Mouse (Mus musculus) MEL (cell line): Measurements from ENCODE around the gene Akr1d1. TPM values are rescaled to one million over a fixed set of nuclear protein-coding genes. Genes with fewer than 3 reads are reported as not detected.

Experiments
- DNase-seq: peaks from one replicate; pipeline ENCODE4 v3.0.0; 2011; ENCODE audit warnings: low read depth, low spot score
- H3K27ac ChIP-seq: 2 replicates; pipeline ENCODE4 v1.5.1; 2012; ENCODE audit warnings: low read depth, mild to moderate bottlenecking, control low read depth, low read length, moderate library complexity; ENCODE audit not compliant: control insufficient read depth
- H3K27me3 ChIP-seq, 2 experiments: fragments of 150-350 bp in 1 of 2; sonication (generic) in 1 of 2; 2 replicates each; pipeline ENCODE4 v1.6.1; 2012; ENCODE audit warnings: low read length in 2 of 2, mild to moderate bottlenecking in 2 of 2, improper control_type of control experiment in 1 of 2, moderate library complexity in 1 of 2; ENCODE audit not compliant: insufficient read depth in 2 of 2, control insufficient read depth in 1 of 2
- H3K36me3 ChIP-seq, 2 experiments: 2 replicates each; pipeline ENCODE4 v1.6.1; 2012 to 2014; ENCODE audit warnings: low read length in 2 of 2, improper control_type of control experiment in 1 of 2, inconsistent platforms in 1 of 2, mild to moderate bottlenecking in 1 of 2; ENCODE audit not compliant: insufficient read depth in 2 of 2, control insufficient read depth in 1 of 2
- H3K4me1 ChIP-seq, 2 experiments: fragments of 150-350 bp in 1 of 2; sonication (generic) in 1 of 2; 2 replicates each; pipeline ENCODE4 v1.6.1; 2012; ENCODE audit warnings: low read length in 2 of 2, improper control_type of control experiment in 1 of 2, mild to moderate bottlenecking in 1 of 2; ENCODE audit not compliant: insufficient read depth in 2 of 2, control insufficient read depth in 1 of 2
- H3K4me3 ChIP-seq, 2 experiments: fragments of 150-350 bp in 1 of 2; sonication (generic) in 1 of 2; 2 replicates each; pipeline ENCODE4 v1.5.1; 2012; ENCODE audit warnings: low read depth in 2 of 2, low read length in 2 of 2, mild to moderate bottlenecking in 2 of 2, moderate library complexity in 2 of 2, control low read depth in 1 of 2, improper control_type of control experiment in 1 of 2; ENCODE audit not compliant: control insufficient read depth in 1 of 2, insufficient read depth in 1 of 2
- H3K79me2 ChIP-seq: 2 replicates; pipeline ENCODE4 v1.6.1; 2012; ENCODE audit warnings: mild to moderate bottlenecking, low read length, moderate library complexity; ENCODE audit not compliant: control insufficient read depth, poor library complexity, insufficient read depth
- H3K9ac ChIP-seq: 2 replicates; pipeline ENCODE4 v1.6.1; 2012; ENCODE audit warnings: low read depth, mild to moderate bottlenecking, control low read depth, low read length, moderate library complexity; ENCODE audit not compliant: control insufficient read depth, poor library complexity, severe bottlenecking
- H3K9me3 ChIP-seq: fragments of 150-350 bp; sonication (generic); replicated peaks from 2 replicates; pipeline ENCODE4 v1.6.1; 2012; ENCODE audit warnings: mild to moderate bottlenecking, low read length, improper control_type of control experiment, moderate library complexity; ENCODE audit not compliant: insufficient read depth
- CHD2 ChIP-seq: IDR thresholded peaks from 2 replicates; pipeline ENCODE4 v1.6.1; 2011; ENCODE audit warnings: low read length, improper control_type of control experiment
- CTCF ChIP-seq, 3 experiments: IDR thresholded peaks in 2 of 3; conservative IDR thresholded peaks in 1 of 3; 2 replicates each; pipeline ENCODE4 v1.5.1; 2011 to 2012; ENCODE audit warnings: low read length in 3 of 3, low read depth in 2 of 3, mild to moderate bottlenecking in 2 of 3, improper control_type of control experiment in 1 of 3, inconsistent platforms in 1 of 3, mixed read lengths in 1 of 3, moderate library complexity in 1 of 3; ENCODE audit not compliant: control insufficient read depth in 1 of 3, insufficient read depth in 1 of 3, poor library complexity in 1 of 3, severe bottlenecking in 1 of 3
- ELF1 ChIP-seq: IDR thresholded peaks from 2 replicates; pipeline ENCODE4 v1.6.1; 2014; ENCODE audit warnings: low read depth, mild to moderate bottlenecking, inconsistent platforms, low read length, improper control_type of control experiment, moderate library complexity
- ETS1 ChIP-seq: IDR thresholded peaks from 2 replicates; pipeline ENCODE4 v1.6.1; 2012; ENCODE audit warnings: low read depth, mild to moderate bottlenecking, inconsistent platforms, low read length, improper control_type of control experiment, moderate library complexity
- GABPA ChIP-seq: IDR thresholded peaks from 2 replicates; pipeline ENCODE4 v1.6.1; 2012; ENCODE audit warnings: low read depth, mild to moderate bottlenecking, inconsistent platforms, low read length, improper control_type of control experiment, moderate library complexity
- GATA1 ChIP-seq: IDR thresholded peaks from 2 replicates; pipeline ENCODE4 v1.6.1; 2011; ENCODE audit warnings: low read depth, low read length, improper control_type of control experiment
- KAT2A ChIP-seq: conservative IDR thresholded peaks from 2 replicates; pipeline ENCODE4 v1.6.1; 2012; ENCODE audit warnings: low read depth, low read length, improper control_type of control experiment, inconsistent platforms
- MAFK ChIP-seq: IDR thresholded peaks from 2 replicates; pipeline ENCODE4 v1.6.1; 2011; ENCODE audit warnings: low read depth, mild to moderate bottlenecking, low read length, improper control_type of control experiment, borderline replicate concordance
- MYB ChIP-seq: IDR thresholded peaks from 2 replicates; pipeline ENCODE4 v1.6.1; 2011; ENCODE audit warnings: mild to moderate bottlenecking, low read depth, low read length, improper control_type of control experiment
- NELFE ChIP-seq: IDR thresholded peaks from 2 replicates; pipeline ENCODE4 v1.6.1; 2011; ENCODE audit warnings: low read depth, low read length, improper control_type of control experiment
- POLR2A ChIP-seq, 2 experiments: IDR thresholded peaks; 2 replicates each; pipeline ENCODE4 v1.6.1; 2011 to 2012; ENCODE audit warnings: low read length in 2 of 2, mild to moderate bottlenecking in 2 of 2, control low read depth in 1 of 2, improper control_type of control experiment in 1 of 2, low read depth in 1 of 2, moderate library complexity in 1 of 2; ENCODE audit not compliant: control insufficient read depth in 1 of 2, insufficient read depth in 1 of 2, poor library complexity in 1 of 2
- RAD21 ChIP-seq: IDR thresholded peaks from 2 replicates; pipeline ENCODE4 v1.6.1; 2011; ENCODE audit warnings: mild to moderate bottlenecking, low read depth, low read length, improper control_type of control experiment
- SIN3A ChIP-seq: IDR thresholded peaks from 2 replicates; pipeline ENCODE4 v1.6.1; 2012; ENCODE audit warnings: low read length, improper control_type of control experiment, inconsistent platforms
- TAL1 ChIP-seq: IDR thresholded peaks from 2 replicates; pipeline ENCODE4 v1.6.1; 2012; ENCODE audit warnings: mild to moderate bottlenecking, inconsistent platforms, low read length, moderate library complexity, mixed read lengths
- TBP ChIP-seq: IDR thresholded peaks from 2 replicates; pipeline ENCODE4 v1.8.0; 2011; ENCODE audit warnings: low read depth, low read length, improper control_type of control experiment
- USF2 ChIP-seq, 2 experiments: IDR thresholded peaks; 2 replicates each; pipeline ENCODE4 v1.6.1; 2011 to 2012; ENCODE audit warnings: improper control_type of control experiment in 2 of 2, low read length in 2 of 2, borderline replicate concordance in 1 of 2, inconsistent platforms in 1 of 2, low read depth in 1 of 2, mild to moderate bottlenecking in 1 of 2; ENCODE audit not compliant: insufficient read depth in 1 of 2
- ZMIZ1 ChIP-seq: IDR thresholded peaks from 2 replicates; pipeline ENCODE4 v1.6.1; 2012; ENCODE audit warnings: low read depth, mild to moderate bottlenecking, inconsistent platforms, low read length, improper control_type of control experiment, moderate library complexity
- ZNF384 ChIP-seq: IDR thresholded peaks from 2 replicates; pipeline ENCODE4 v1.6.1; 2012; ENCODE audit warnings: low read depth, mild to moderate bottlenecking, inconsistent platforms, low read length, improper control_type of control experiment
- polyA plus RNA-seq, 2 experiments: library from polyadenylated mRNA; stranded (reverse) in 1 of 2; unstranded in 1 of 2; fragments of >175 nt in 1 of 2; fragments of >200 nt in 1 of 2; gene quantifications; 2 replicates each; pipeline versions ENCODE4 v1.2.1 to v1.2.4; 2012; ENCODE audit warnings: low replicate concordance in 2 of 2, low read depth in 1 of 2; ENCODE audit not compliant: insufficient read length in 2 of 2, insufficient read depth in 1 of 2, missing spikeins in 1 of 2
- total RNA-seq: library from RNA; depleted of rRNA; stranded (reverse); fragments of 300-350 nt; gene quantifications from 2 replicates; pipeline ENCODE4 v1.2.3, GENCODE M21; 2012

Akr1d1 gene
- total and polyA plus RNA-seq, 3 experiments, result not detected

- no peaks in the 10 kb centered on the region for H3K4me1 ChIP-seq
- H3K9me3 ChIP-seq, result no peaks in the 10 kb centered on the region
- H3K36me3 ChIP-seq, result no peaks in the 10 kb centered on the region
- no peak overlapping the region for H3K27ac ChIP-seq
- H3K4me3 ChIP-seq, result no peak overlapping the region
- H3K9ac ChIP-seq, result no peak overlapping the region
- no peaks in the 10 kb centered on the region for H3K79me2 ChIP-seq
- no peak for DNase-seq
- no peak for TF ChIP-seq ZMIZ1
- no peaks in the 10 kb centered on the region for H3K27me3 ChIP-seq
These were observed 10.1 kb downstream of the Akr1d1 start for GRCm38 (mm10) chr6:37540113-37540512.

- H3K79me2 ChIP-seq, result no peaks in the 10 kb centered on the region
- TF ChIP-seq TAL1 (no peak), ETS1 (no peak), ELF1 (no peak), MYB (no peak), POLR2A (IDR thresholded peaks at IDR 0.05; ENCODE audit: control insufficient read depth in 1 of 2, insufficient read depth in 1 of 2, low read depth in 1 of 2, low read length in 2 of 2, poor library complexity in 1 of 2) (no peak), KAT2A (no peak), TBP (no peak), GABPA (no peak), ZMIZ1 (no peak), SIN3A (no peak)
- H3K9ac ChIP-seq, result no peak overlapping the region
- H3K4me3 ChIP-seq, result no peak overlapping the region
- H3K27ac ChIP-seq, result no peak overlapping the region
- H3K36me3 ChIP-seq, result no peaks in the 10 kb centered on the region
- H3K4me1 ChIP-seq, result no peaks in the 10 kb centered on the region
- DNase-seq, result no peak
- H3K27me3 ChIP-seq, result no peaks in the 10 kb centered on the region
- no peaks in the 10 kb centered on the region for H3K9me3 ChIP-seq
These were observed 11.2 kb downstream of the Akr1d1 start for GRCm38 (mm10) chr6:37541171-37541570.

- H3K27ac ChIP-seq, result no peak overlapping the region
- no peak for DNase-seq
- H3K4me1 ChIP-seq, result no peaks in the 10 kb centered on the region
- H3K9ac ChIP-seq, result no peak overlapping the region
- H3K79me2 ChIP-seq, result no peaks in the 10 kb centered on the region
- TF ChIP-seq RAD21 (no peak), GATA1 (no peak), KAT2A (no peak), ZNF384 (no peak), POLR2A (IDR thresholded peaks at IDR 0.05; ENCODE audit: control insufficient read depth in 1 of 2, insufficient read depth in 1 of 2, low read depth in 1 of 2, low read length in 2 of 2, poor library complexity in 1 of 2) (no peak), TBP (no peak), TAL1 (no peak), CHD2 (no peak), MAFK (no peak), CTCF (IDR thresholded peaks at IDR 0.05 in 2 of 3, conservative IDR thresholded peaks at IDR 0.05 in 1 of 3; ENCODE audit: control insufficient read depth in 1 of 3, insufficient read depth in 1 of 3, low read depth in 2 of 3, low read length in 3 of 3, poor library complexity in 1 of 3, severe bottlenecking in 1 of 3) (no peak), USF2 (IDR thresholded peaks at IDR 0.05; ENCODE audit: borderline replicate concordance in 1 of 2, insufficient read depth in 1 of 2, low read depth in 1 of 2, low read length in 2 of 2) (no peak), NELFE (no peak)
- H3K9me3 ChIP-seq, result no peaks in the 10 kb centered on the region
- H3K4me3 ChIP-seq, result no peak overlapping the region
- H3K27me3 ChIP-seq, result no peaks in the 10 kb centered on the region
- H3K36me3 ChIP-seq, result no peaks in the 10 kb centered on the region
These were observed 12.2 kb downstream of the Akr1d1 start for GRCm38 (mm10) chr6:37542145-37542544.
